Mouse (Mus musculus) spleen, adult 2 months (tissue): ENCODE data around the gene Il17re.

Source experiments
- CTCF ChIP-seq: fragments of 200-500 bp; IDR thresholded peaks from 2 replicates; pipeline ENCODE4 v1.5.1; 2011; ENCODE audit warnings: mild to moderate bottlenecking, inconsistent platforms; ENCODE audit not compliant: insufficient read depth, insufficient read length, insufficient replicate concordance; ENCODE audit errors: extremely low read depth
- POLR2A ChIP-seq: fragments of 200-500 bp; IDR thresholded peaks from 2 replicates; pipeline ENCODE4 v1.6.1; 2011; ENCODE audit warnings: low read depth, low read length, inconsistent platforms

- no peak for TF ChIP-seq POLR2A
- peak; percentile 66; the same call in 1 of the 2 replicates for TF ChIP-seq CTCF
Observed at GRCm38 (mm10) chr6:113469021-113469420, 10.7 kb downstream of the Il17re start.
